Mouse (Mus musculus): ENCODE measurements around the gene Vmn2r2.

GRCm38 (mm10) chr3:64141878-64142508 is at the start of gene Vmn2r2:
- TF ChIP-seq CTCF (conservative IDR thresholded peaks at IDR 0.05; ENCODE audit: low read length) (no peak), NANOG (IDR thresholded peaks at IDR 0.05; ENCODE audit: borderline replicate concordance, low read length) (no peak), POU5F1 (IDR thresholded peaks at IDR 0.05; ENCODE audit: borderline replicate concordance, low read length) (no peak)
